Mouse (Mus musculus) liver, adult (tissue): ENCODE results near the gene Ccm2.
A peak's percentile ranks its signal among the peaks of the same experiment; 100 is the strongest.

Experiments used
- GATA4 ChIP-seq: IDR thresholded peaks from 2 replicates; pipeline ENCODE4 v1.6.1; 2014; ENCODE audit warnings: mild to moderate bottlenecking, low read length; ENCODE audit not compliant: insufficient replicate concordance

Gene Ccm2

GRCm38 (mm10) chr11:6527256-6528185, 19.2 kb upstream of the Ccm2 start:
- no peak for TF ChIP-seq GATA4

GRCm38 (mm10) chr11:6528186-6529006, 18.3 kb upstream of the Ccm2 start:
- peak; percentile 75; the same call in 1 of the 2 replicates for TF ChIP-seq GATA4

GRCm38 (mm10) chr11:6529961-6530360, 16.7 kb upstream of the Ccm2 start:
- no peak for TF ChIP-seq GATA4

- TF ChIP-seq GATA4 = no peak
These were observed 15.9 kb upstream of the Ccm2 start for GRCm38 (mm10) chr11:6530746-6531145.

GRCm38 (mm10) chr11:6544683-6545082, 2.0 kb upstream of the Ccm2 start:
- no peak for TF ChIP-seq GATA4

GRCm38 (mm10) chr11:6545186-6545856, 1.4 kb upstream of the Ccm2 start:
- no peak for TF ChIP-seq GATA4

GRCm38 (mm10) chr11:6545857-6546192, 862 bp upstream of the Ccm2 start:
- no peak for TF ChIP-seq GATA4

GRCm38 (mm10) chr11:6547037-6547680, 472 bp downstream of the Ccm2 start:
- no peak for TF ChIP-seq GATA4

- TF ChIP-seq GATA4 = no peak
These were observed 1.1 kb downstream of the Ccm2 start for GRCm38 (mm10) chr11:6547696-6548325.

GRCm38 (mm10) chr11:6549770-6550169, 3.1 kb downstream of the Ccm2 start:
- TF ChIP-seq GATA4 = no peak

- TF ChIP-seq GATA4 = no peak
These were observed 3.5 kb downstream of the Ccm2 start for GRCm38 (mm10) chr11:6550201-6550600.

GRCm38 (mm10) chr11:6558234-6558633, 11.5 kb downstream of the Ccm2 start:
- no peak for TF ChIP-seq GATA4

GRCm38 (mm10) chr11:6559996-6560395, 13.3 kb downstream of the Ccm2 start:
- TF ChIP-seq GATA4 = no peak

- TF ChIP-seq GATA4 = no peak
These were observed 14.1 kb downstream of the Ccm2 start for GRCm38 (mm10) chr11:6560655-6561360.
